Mouse (Mus musculus) E14TG2a.4 (cell line): ENCODE results near the gene Trhr2.

Source experiments
- H3K27me3 ChIP-seq: 2 replicates; pipeline ENCODE4 v1.6.1; 2014; ENCODE audit warnings: low read length, control low read depth; ENCODE audit not compliant: insufficient read depth
- H3K36me3 ChIP-seq: 2 replicates; pipeline ENCODE4 v1.6.1; 2014; ENCODE audit warnings: low read length, control low read depth; ENCODE audit not compliant: insufficient read depth
- H3K4me1 ChIP-seq: replicated peaks from 2 replicates; pipeline ENCODE4 v1.6.1; 2014; ENCODE audit warnings: low read depth, low read length, control low read depth
- H3K4me3 ChIP-seq: replicated peaks from 2 replicates; pipeline ENCODE4 v1.5.1; 2014; ENCODE audit warnings: mild to moderate bottlenecking, low read length
- H3K9me3 ChIP-seq: 2 replicates; pipeline ENCODE4 v1.6.1; 2014; ENCODE audit warnings: low read length, control low read depth
- CTCF ChIP-seq: conservative IDR thresholded peaks from 2 replicates; pipeline ENCODE4 v1.5.1; 2014; ENCODE audit warnings: low read length
- NANOG ChIP-seq: IDR thresholded peaks from 2 replicates; pipeline ENCODE4 v1.6.1; 2014; ENCODE audit warnings: borderline replicate concordance, low read length, mixed read lengths
- POU5F1 ChIP-seq: IDR thresholded peaks from 2 replicates; pipeline ENCODE4 v1.6.1; 2014; ENCODE audit warnings: low read length, borderline replicate concordance

The Trhr2 gene

DNA sequence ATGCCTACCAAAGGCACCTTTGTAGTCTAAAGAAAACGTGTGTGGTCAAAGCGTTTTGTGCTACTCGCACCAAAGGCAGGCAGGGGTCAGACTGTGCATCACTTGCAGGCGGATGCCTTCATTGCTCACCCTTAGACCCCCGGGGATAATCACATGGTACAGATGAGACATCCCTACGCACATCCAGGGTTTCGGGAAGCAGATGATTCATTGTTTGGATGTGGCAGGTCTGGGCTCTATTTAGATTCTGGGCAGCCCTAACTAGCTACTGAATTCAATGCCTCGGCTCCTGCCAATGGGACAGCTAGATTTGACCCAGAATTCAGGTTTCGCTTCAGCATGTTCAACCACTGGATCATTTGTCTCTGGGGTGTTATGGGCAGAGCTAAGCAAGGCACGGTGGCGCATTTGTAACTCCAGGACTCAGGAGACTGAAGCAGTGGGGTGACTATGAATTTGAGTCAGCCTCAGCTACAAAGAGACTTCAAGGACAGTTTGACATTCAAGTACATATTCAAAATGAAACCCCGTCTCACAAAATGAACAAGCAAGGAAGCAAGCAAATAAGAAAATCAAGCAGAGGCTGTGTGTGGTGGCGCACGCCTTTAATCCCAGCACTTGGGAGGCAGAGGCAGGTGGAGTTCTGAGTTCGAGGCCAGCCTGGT lies 1.3 kb downstream of the Trhr2 start:
- TF ChIP-seq POU5F1 (no peak), NANOG (no peak), CTCF (no peak)
- H3K4me1 ChIP-seq, result peaks cover 15% of the 10 kb centered on the region; the same call in 1 of the 2 replicates
- H3K9me3 ChIP-seq, result no peaks in the 10 kb centered on the region
- no peak overlapping the region for H3K4me3 ChIP-seq
- H3K27me3 ChIP-seq, result peaks cover 20% of the 10 kb centered on the region
- H3K36me3 ChIP-seq, result no peaks in the 10 kb centered on the region

DNA sequence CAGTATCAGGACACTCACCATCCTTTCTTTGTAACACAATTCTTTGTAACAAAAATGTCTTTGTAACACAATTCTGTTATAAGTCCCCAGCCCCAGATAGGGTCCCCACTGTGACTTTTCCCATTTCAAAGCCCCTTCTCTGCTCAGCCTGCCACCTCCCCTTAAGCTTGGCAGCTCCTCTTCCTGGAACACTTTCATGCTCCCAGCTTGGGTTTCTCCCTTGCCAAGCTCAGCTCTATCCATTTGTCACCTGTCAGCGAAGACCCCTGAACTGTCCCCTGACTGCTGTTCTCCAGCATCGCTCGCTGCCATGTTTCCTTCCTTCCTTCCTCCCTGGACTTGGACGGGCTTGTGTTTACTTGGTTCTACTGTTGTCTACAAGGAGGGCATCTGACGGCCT lies 2.9 kb downstream of the Trhr2 start:
- Histone ChIP-seq H3K36me3 (no peaks in the 10 kb centered on the region), H3K27me3 (peaks cover 20% of the 10 kb centered on the region), H3K4me1 (peaks cover 14% of the 10 kb centered on the region; the same call in 1 of the 2 replicates), H3K9me3 (no peaks in the 10 kb centered on the region), H3K4me3 (no peak overlapping the region)
- no peak for TF ChIP-seq POU5F1

- Histone ChIP-seq H3K4me1 (peaks cover 18% of the 10 kb centered on the region), H3K4me3 (no peak overlapping the region), H3K27me3 (peaks cover 18% of the 10 kb centered on the region), H3K36me3 (no peaks in the 10 kb centered on the region), H3K9me3 (no peaks in the 10 kb centered on the region)
- TF ChIP-seq CTCF (no peak), POU5F1 (no peak), NANOG (no peak)
Measured at GRCm38 (mm10) chr8:122357202-122357601, 3.3 kb downstream of the Trhr2 start.

DNA sequence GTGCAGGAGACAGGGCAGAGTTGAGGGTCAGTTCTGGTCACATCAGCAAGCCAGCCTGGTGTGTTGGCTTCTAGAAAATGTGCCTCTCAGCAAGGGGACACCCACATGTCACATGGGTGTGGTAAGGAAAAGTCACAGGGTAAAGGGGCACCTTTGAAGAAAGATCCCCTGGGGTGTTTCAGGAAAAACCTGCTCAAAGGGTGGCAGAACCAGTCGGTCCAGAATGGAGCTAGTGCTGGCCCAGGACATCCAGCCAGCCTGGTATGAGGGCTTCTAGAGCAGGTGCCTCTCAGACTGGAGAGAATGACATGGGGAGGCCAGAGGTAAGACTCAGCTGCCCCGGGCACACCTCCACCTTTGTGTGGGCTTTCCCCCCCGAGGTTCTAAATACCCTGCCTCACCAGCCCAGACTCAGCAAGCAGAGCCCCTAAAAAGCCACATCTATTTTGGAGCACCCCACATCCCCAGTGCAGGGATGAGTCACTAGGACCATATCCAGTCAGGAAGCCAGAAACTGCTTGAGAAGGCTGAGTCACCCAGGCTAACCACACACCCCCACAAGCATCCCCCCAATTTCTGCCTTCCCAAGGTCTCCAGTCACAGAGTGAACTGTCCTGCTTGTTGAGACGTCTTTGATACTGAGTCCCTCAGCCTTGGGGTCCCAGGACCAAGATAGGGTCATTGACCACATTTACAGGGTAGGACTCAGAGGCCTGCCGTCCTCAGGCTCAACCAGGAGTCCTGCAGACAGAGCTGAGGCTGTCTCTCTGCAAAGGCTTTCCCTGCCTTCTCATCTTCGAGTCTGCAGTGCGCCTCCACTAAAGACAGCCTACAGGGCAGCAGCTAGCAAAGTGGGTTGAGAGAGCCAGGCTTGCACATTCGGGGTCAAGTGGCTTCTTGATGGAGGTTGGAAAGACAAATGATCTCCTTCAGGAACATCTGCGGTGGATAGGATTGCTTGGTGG lies 4.6 kb downstream of the Trhr2 start:
- TF ChIP-seq POU5F1, result no peak
- TF ChIP-seq NANOG, result no peak
- no peak for TF ChIP-seq CTCF
- Histone ChIP-seq H3K27me3 (peaks cover 20% of the 10 kb centered on the region), H3K4me1 (peaks cover 30% of the 10 kb centered on the region), H3K9me3 (no peaks in the 10 kb centered on the region), H3K4me3 (no peak overlapping the region), H3K36me3 (no peaks in the 10 kb centered on the region)

GRCm38 (mm10) chr8:122354157-122354556 lies 6.4 kb downstream of the Trhr2 start:
- Histone ChIP-seq H3K4me3 (no peak overlapping the region), H3K27me3 (peaks cover 22% of the 10 kb centered on the region), H3K9me3 (no peaks in the 10 kb centered on the region), H3K36me3 (no peaks in the 10 kb centered on the region), H3K4me1 (peaks cover 44% of the 10 kb centered on the region)
- TF ChIP-seq NANOG, result no peak
- TF ChIP-seq CTCF, result no peak
- no peak for TF ChIP-seq POU5F1

- H3K36me3 ChIP-seq, result no peaks in the 10 kb centered on the region
- H3K27me3 ChIP-seq, result peaks cover 19% of the 10 kb centered on the region
- no peak overlapping the region for H3K4me3 ChIP-seq
- TF ChIP-seq NANOG (no peak), POU5F1 (no peak), CTCF (no peak)
- H3K4me1 ChIP-seq, result peaks cover 40% of the 10 kb centered on the region
- H3K9me3 ChIP-seq, result no peaks in the 10 kb centered on the region
Measured at GRCm38 (mm10) chr8:122350309-122351089, 10.0 kb downstream of the Trhr2 start.

- no peak overlapping the region for H3K4me3 ChIP-seq
- H3K36me3 ChIP-seq, result no peaks in the 10 kb centered on the region
- H3K4me1 ChIP-seq, result peaks cover 46% of the 10 kb centered on the region
- peaks cover 19% of the 10 kb centered on the region for H3K27me3 ChIP-seq
- TF ChIP-seq CTCF, result no peak
- TF ChIP-seq NANOG, result no peak
- TF ChIP-seq POU5F1, result no peak
- H3K9me3 ChIP-seq, result no peaks in the 10 kb centered on the region
Measured at GRCm38 (mm10) chr8:122349357-122350297, 10.9 kb downstream of the Trhr2 start.
